Mouse (Mus musculus) MEL (cell line): ENCODE measurements around the gene Iqschfp. TPM values are rescaled to one million over a fixed set of nuclear protein-coding genes. Genes with fewer than 3 reads are reported as not detected.

Experiments
- DNase-seq: peaks from one replicate; pipeline ENCODE4 v3.0.0; 2011; ENCODE audit warnings: low read depth, low spot score
- H3K27ac ChIP-seq: 2 replicates; pipeline ENCODE4 v1.5.1; 2012; ENCODE audit warnings: low read depth, mild to moderate bottlenecking, control low read depth, low read length, moderate library complexity; ENCODE audit not compliant: control insufficient read depth
- H3K27me3 ChIP-seq, 2 experiments: fragments of 150-350 bp in 1 of 2; sonication (generic) in 1 of 2; 2 replicates each; pipeline ENCODE4 v1.6.1; 2012; ENCODE audit warnings: low read length in 2 of 2, mild to moderate bottlenecking in 2 of 2, improper control_type of control experiment in 1 of 2, moderate library complexity in 1 of 2; ENCODE audit not compliant: insufficient read depth in 2 of 2, control insufficient read depth in 1 of 2
- H3K36me3 ChIP-seq, 2 experiments: 2 replicates each; pipeline ENCODE4 v1.6.1; 2012 to 2014; ENCODE audit warnings: low read length in 2 of 2, improper control_type of control experiment in 1 of 2, inconsistent platforms in 1 of 2, mild to moderate bottlenecking in 1 of 2; ENCODE audit not compliant: insufficient read depth in 2 of 2, control insufficient read depth in 1 of 2
- H3K4me1 ChIP-seq, 2 experiments: fragments of 150-350 bp in 1 of 2; sonication (generic) in 1 of 2; 2 replicates each; pipeline ENCODE4 v1.6.1; 2012; ENCODE audit warnings: low read length in 2 of 2, improper control_type of control experiment in 1 of 2, mild to moderate bottlenecking in 1 of 2; ENCODE audit not compliant: insufficient read depth in 2 of 2, control insufficient read depth in 1 of 2
- H3K4me3 ChIP-seq, 2 experiments: fragments of 150-350 bp in 1 of 2; sonication (generic) in 1 of 2; 2 replicates each; pipeline ENCODE4 v1.5.1; 2012; ENCODE audit warnings: low read depth in 2 of 2, low read length in 2 of 2, mild to moderate bottlenecking in 2 of 2, moderate library complexity in 2 of 2, control low read depth in 1 of 2, improper control_type of control experiment in 1 of 2; ENCODE audit not compliant: control insufficient read depth in 1 of 2, insufficient read depth in 1 of 2
- H3K79me2 ChIP-seq: 2 replicates; pipeline ENCODE4 v1.6.1; 2012; ENCODE audit warnings: mild to moderate bottlenecking, low read length, moderate library complexity; ENCODE audit not compliant: control insufficient read depth, poor library complexity, insufficient read depth
- H3K9ac ChIP-seq: 2 replicates; pipeline ENCODE4 v1.6.1; 2012; ENCODE audit warnings: low read depth, mild to moderate bottlenecking, control low read depth, low read length, moderate library complexity; ENCODE audit not compliant: control insufficient read depth, poor library complexity, severe bottlenecking
- H3K9me3 ChIP-seq: fragments of 150-350 bp; sonication (generic); replicated peaks from 2 replicates; pipeline ENCODE4 v1.6.1; 2012; ENCODE audit warnings: mild to moderate bottlenecking, low read length, improper control_type of control experiment, moderate library complexity; ENCODE audit not compliant: insufficient read depth
- CHD1 ChIP-seq: IDR thresholded peaks from 2 replicates; pipeline ENCODE4 v1.6.1; 2012; ENCODE audit warnings: low read depth, mild to moderate bottlenecking, inconsistent platforms, low read length, improper control_type of control experiment
- CHD2 ChIP-seq: IDR thresholded peaks from 2 replicates; pipeline ENCODE4 v1.6.1; 2011; ENCODE audit warnings: low read length, improper control_type of control experiment
- ELF1 ChIP-seq: IDR thresholded peaks from 2 replicates; pipeline ENCODE4 v1.6.1; 2014; ENCODE audit warnings: low read depth, mild to moderate bottlenecking, inconsistent platforms, low read length, improper control_type of control experiment, moderate library complexity
- EP300 ChIP-seq, 2 experiments: IDR thresholded peaks; 2 replicates each; pipeline ENCODE4 v1.6.1; 2011; ENCODE audit warnings: improper control_type of control experiment in 2 of 2, low read length in 2 of 2, low read depth in 1 of 2, mild to moderate bottlenecking in 1 of 2
- ETS1 ChIP-seq: IDR thresholded peaks from 2 replicates; pipeline ENCODE4 v1.6.1; 2012; ENCODE audit warnings: low read depth, mild to moderate bottlenecking, inconsistent platforms, low read length, improper control_type of control experiment, moderate library complexity
- GABPA ChIP-seq: IDR thresholded peaks from 2 replicates; pipeline ENCODE4 v1.6.1; 2012; ENCODE audit warnings: low read depth, mild to moderate bottlenecking, inconsistent platforms, low read length, improper control_type of control experiment, moderate library complexity
- GATA1 ChIP-seq: IDR thresholded peaks from 2 replicates; pipeline ENCODE4 v1.6.1; 2011; ENCODE audit warnings: low read depth, low read length, improper control_type of control experiment
- KAT2A ChIP-seq: conservative IDR thresholded peaks from 2 replicates; pipeline ENCODE4 v1.6.1; 2012; ENCODE audit warnings: low read depth, low read length, improper control_type of control experiment, inconsistent platforms
- MAFK ChIP-seq: IDR thresholded peaks from 2 replicates; pipeline ENCODE4 v1.6.1; 2011; ENCODE audit warnings: low read depth, mild to moderate bottlenecking, low read length, improper control_type of control experiment, borderline replicate concordance
- MEF2A ChIP-seq: IDR thresholded peaks from 2 replicates; pipeline ENCODE4 v1.6.1; 2014; ENCODE audit warnings: low read depth, mild to moderate bottlenecking, inconsistent platforms, low read length, improper control_type of control experiment; ENCODE audit not compliant: poor library complexity, insufficient replicate concordance, severe bottlenecking; ENCODE audit errors: extremely low read depth
- MXI1 ChIP-seq: IDR thresholded peaks from 2 replicates; pipeline ENCODE4 v1.6.1; 2011; ENCODE audit warnings: mild to moderate bottlenecking, low read depth, low read length, improper control_type of control experiment
- MYB ChIP-seq: IDR thresholded peaks from 2 replicates; pipeline ENCODE4 v1.6.1; 2011; ENCODE audit warnings: mild to moderate bottlenecking, low read depth, low read length, improper control_type of control experiment
- MYC ChIP-seq: IDR thresholded peaks from 2 replicates; pipeline ENCODE4 v1.6.1; 2011; ENCODE audit warnings: low read depth, mild to moderate bottlenecking, low read length, improper control_type of control experiment, moderate library complexity
- NELFE ChIP-seq: IDR thresholded peaks from 2 replicates; pipeline ENCODE4 v1.6.1; 2011; ENCODE audit warnings: low read depth, low read length, improper control_type of control experiment
- POLR2AphosphoS2 ChIP-seq: IDR thresholded peaks from 2 replicates; pipeline ENCODE4 v1.6.1; 2011; ENCODE audit warnings: low read length, improper control_type of control experiment
- RCOR1 ChIP-seq: IDR thresholded peaks from 2 replicates; pipeline ENCODE4 v1.6.1; 2012; ENCODE audit warnings: low read depth, mild to moderate bottlenecking, inconsistent platforms, low read length, improper control_type of control experiment
- SIN3A ChIP-seq: IDR thresholded peaks from 2 replicates; pipeline ENCODE4 v1.6.1; 2012; ENCODE audit warnings: low read length, improper control_type of control experiment, inconsistent platforms
- TBP ChIP-seq: IDR thresholded peaks from 2 replicates; pipeline ENCODE4 v1.8.0; 2011; ENCODE audit warnings: low read depth, low read length, improper control_type of control experiment
- UBTF ChIP-seq: IDR thresholded peaks from 2 replicates; pipeline ENCODE4 v1.6.1; 2012; ENCODE audit warnings: low read depth, mild to moderate bottlenecking, inconsistent platforms, low read length, improper control_type of control experiment, moderate library complexity, borderline replicate concordance; ENCODE audit not compliant: insufficient read depth
- USF1 ChIP-seq: IDR thresholded peaks from 2 replicates; pipeline ENCODE4 v1.6.1; 2014; ENCODE audit warnings: low read depth, mild to moderate bottlenecking, inconsistent platforms, low read length, improper control_type of control experiment, moderate library complexity
- USF2 ChIP-seq, 2 experiments: IDR thresholded peaks; 2 replicates each; pipeline ENCODE4 v1.6.1; 2011 to 2012; ENCODE audit warnings: improper control_type of control experiment in 2 of 2, low read length in 2 of 2, borderline replicate concordance in 1 of 2, inconsistent platforms in 1 of 2, low read depth in 1 of 2, mild to moderate bottlenecking in 1 of 2; ENCODE audit not compliant: insufficient read depth in 1 of 2
- polyA plus RNA-seq, 2 experiments: library from polyadenylated mRNA; stranded (reverse) in 1 of 2; unstranded in 1 of 2; fragments of >175 nt in 1 of 2; fragments of >200 nt in 1 of 2; gene quantifications; 2 replicates each; pipeline versions ENCODE4 v1.2.1 to v1.2.4; 2012; ENCODE audit warnings: low replicate concordance in 2 of 2, low read depth in 1 of 2; ENCODE audit not compliant: insufficient read length in 2 of 2, insufficient read depth in 1 of 2, missing spikeins in 1 of 2
- total RNA-seq: library from RNA; depleted of rRNA; stranded (reverse); fragments of 300-350 nt; gene quantifications from 2 replicates; pipeline ENCODE4 v1.2.3, GENCODE M21; 2012

The Iqschfp gene
- total and polyA plus RNA-seq, 3 experiments, result not detected

- H3K9ac ChIP-seq, result no peak overlapping the region
- H3K4me1 ChIP-seq, result no peaks in the 10 kb centered on the region
- H3K36me3 ChIP-seq, result no peaks in the 10 kb centered on the region
- no peaks in the 10 kb centered on the region for H3K9me3 ChIP-seq
- DNase-seq, result no peak
- H3K4me3 ChIP-seq, result no peak overlapping the region
- no peak for TF ChIP-seq ELF1
- no peak for TF ChIP-seq ETS1
- TF ChIP-seq MYC, result no peak
- TF ChIP-seq USF2 (IDR thresholded peaks at IDR 0.05; ENCODE audit: borderline replicate concordance in 1 of 2, insufficient read depth in 1 of 2, low read depth in 1 of 2, low read length in 2 of 2), result no peak
- no peak for TF ChIP-seq CHD2
- no peak for TF ChIP-seq MXI1
- H3K27ac ChIP-seq, result no peak overlapping the region
- no peaks in the 10 kb centered on the region for H3K79me2 ChIP-seq
- no peaks in the 10 kb centered on the region; a peak in 2 of 4 replicates for H3K27me3 ChIP-seq
Observed at GRCm38 (mm10) chr3:68669418-68669974, 777.5 kb downstream of the Iqschfp start.

- TF ChIP-seq TBP, result no peak
- TF ChIP-seq RCOR1, result no peak
- TF ChIP-seq UBTF, result no peak
- no peaks in the 10 kb centered on the region for H3K9me3 ChIP-seq
- peaks cover 2 to 6% of the 10 kb centered on the region in 2 experiments; a peak in 2 of 4 replicates for H3K4me1 ChIP-seq
- H3K27ac ChIP-seq, result no peak overlapping the region
- DNase-seq, result no peak
- H3K9ac ChIP-seq, result no peak overlapping the region
- no peaks in the 10 kb centered on the region for H3K27me3 ChIP-seq
- peaks cover 0 to 3% of the 10 kb centered on the region in 2 experiments; a peak in 2 of 4 replicates for H3K36me3 ChIP-seq
- H3K4me3 ChIP-seq, result no peak overlapping the region
- H3K79me2 ChIP-seq, result no peaks in the 10 kb centered on the region
Observed at GRCm38 (mm10) chr3:68674721-68675120, 782.7 kb downstream of the Iqschfp start.

GRCm38 (mm10) chr3:68675216-68675835 is 783.3 kb downstream of the Iqschfp start:
- H3K9ac ChIP-seq, result no peak overlapping the region
- TF ChIP-seq NELFE (no peak), USF1 (no peak), CHD1 (no peak), POLR2AphosphoS2 (no peak), SIN3A (no peak), MEF2A (no peak), TBP (no peak), UBTF (no peak), EP300 (IDR thresholded peaks at IDR 0.05; ENCODE audit: low read depth in 1 of 2, low read length in 2 of 2) (no peak), KAT2A (no peak), GABPA (no peak), ELF1 (no peak), GATA1 (no peak), MAFK (no peak), MYB (no peak)
- DNase-seq, result no peak
- no peak overlapping the region for H3K27ac ChIP-seq
- H3K9me3 ChIP-seq, result no peaks in the 10 kb centered on the region
- H3K36me3 ChIP-seq, result peaks cover 0 to 3% of the 10 kb centered on the region in 2 experiments; a peak in 2 of 4 replicates
- H3K79me2 ChIP-seq, result no peaks in the 10 kb centered on the region
- H3K4me3 ChIP-seq, result no peak overlapping the region
- H3K27me3 ChIP-seq, result no peaks in the 10 kb centered on the region
- H3K4me1 ChIP-seq, result peaks cover 2 to 6% of the 10 kb centered on the region in 2 experiments; a peak in 2 of 4 replicates
